Mouse (Mus musculus) embryonic facial prominence, embryonic 13.5 days (tissue): ENCODE results near the gene Txnrd1. TPM values are rescaled to one million over a fixed set of nuclear protein-coding genes. Genes with fewer than 3 reads are reported as not detected.
A peak's percentile ranks its signal among the peaks of the same experiment; 100 is the strongest.

ENCODE experiments used
- ATAC-seq: fragments of 200-750 bp; cut with Nextera tagmentation; 2 replicates; pipeline ENCODE4 v1.8.0; 2017; ENCODE audit warnings: low read depth; ENCODE audit not compliant: insufficient number of reproducible peaks, insufficient read depth, low FRiP score, low TSS enrichment
- H3K27ac ChIP-seq: fragments of 300-500 bp; sonication (generic); 2 replicates; pipeline ENCODE4 v1.5.1; 2015; ENCODE audit warnings: moderate library complexity, mild to moderate bottlenecking, inconsistent platforms
- H3K27me3 ChIP-seq: fragments of 300-500 bp; sonication (generic); 2 replicates; pipeline ENCODE4 v1.6.1; 2015; ENCODE audit warnings: mild to moderate bottlenecking, inconsistent platforms
- H3K36me3 ChIP-seq: fragments of 300-500 bp; sonication (generic); 2 replicates; pipeline ENCODE4 v1.6.1; 2015; ENCODE audit warnings: mild to moderate bottlenecking, inconsistent platforms
- H3K4me1 ChIP-seq: fragments of 300-500 bp; sonication (generic); 2 replicates; pipeline ENCODE4 v1.6.1; 2015; ENCODE audit warnings: inconsistent platforms
- H3K4me2 ChIP-seq: fragments of 300-500 bp; sonication (generic); 2 replicates; pipeline ENCODE4 v1.6.1; 2015; ENCODE audit warnings: moderate library complexity, mild to moderate bottlenecking, inconsistent platforms
- H3K4me3 ChIP-seq: fragments of 300-500 bp; sonication (generic); 2 replicates; pipeline ENCODE4 v1.5.1; 2015; ENCODE audit warnings: mild to moderate bottlenecking, inconsistent platforms
- H3K9ac ChIP-seq: fragments of 300-500 bp; sonication (generic); 2 replicates; pipeline ENCODE4 v1.6.1; 2015; ENCODE audit warnings: mild to moderate bottlenecking, inconsistent platforms
- H3K9me3 ChIP-seq: fragments of 300-500 bp; sonication (generic); 2 replicates; pipeline ENCODE4 v1.6.1; 2016; ENCODE audit warnings: inconsistent platforms
- WGBS: fragments of 180-500 bp; shearing (Covaris S2); methylation state at CpG from one replicate; pipeline ENCODE4 v1.1.7; 2015; ENCODE audit warnings: mixed read lengths; 5-methylcytosine and 5-hydroxymethylcytosine counted together
- polyA plus RNA-seq: library from polyadenylated mRNA; unstranded; fragments of >200 nt; fragmentation: Nextera tagmentation; extraction: Ambion mirVana; gene quantifications from 2 replicates; pipeline ENCODE4 v1.2.1, GENCODE M21; 2015

Gene Txnrd1
- polyA plus RNA-seq = 99.4 and 99.8 TPM in 2 replicates

GRCm38 (mm10) chr10:82833926-82834325, at the start of gene Txnrd1:
TSS of gene Txnrd1 (plus strand) at chr10:82833951.
- Histone ChIP-seq H3K4me3 (no peak within 1 kb of the TSS), H3K9me3 (no peaks in the 10 kb centered on the region; the same call in 1 of the 2 replicates), H3K36me3 (no peaks in the 10 kb centered on the region), H3K4me2 (no peak within 1 kb of the TSS), H3K4me1 (peaks cover 13% of the 10 kb centered on the region), H3K9ac (no peak within 1 kb of the TSS), H3K27me3 (no peaks in the 10 kb centered on the region), H3K27ac (no peak within 1 kb of the TSS; the same call in 1 of the 2 replicates)
- no peak for ATAC-seq
- 45% methylated on average over 9 of the region's 9 CpGs for WGBS

GRCm38 (mm10) chr10:82789181-82789580, 44.6 kb upstream of the Txnrd1 start:
- H3K4me1 ChIP-seq = no peaks in the 10 kb centered on the region
- no peak overlapping the region for H3K9ac ChIP-seq
- H3K9me3 ChIP-seq = no peaks in the 10 kb centered on the region
- no peak overlapping the region for H3K4me3 ChIP-seq
- no peaks in the 10 kb centered on the region for H3K27me3 ChIP-seq
- ATAC-seq = no peak
- H3K4me2 ChIP-seq = no peak overlapping the region
- no peak overlapping the region for H3K27ac ChIP-seq
- H3K36me3 ChIP-seq = no peaks in the 10 kb centered on the region

- Histone ChIP-seq H3K36me3 (no peaks in the 10 kb centered on the region), H3K9me3 (no peaks in the 10 kb centered on the region), H3K27ac (no peak overlapping the region), H3K4me3 (no peak overlapping the region), H3K9ac (no peak overlapping the region), H3K4me1 (peaks cover 9% of the 10 kb centered on the region), H3K4me2 (no peak overlapping the region), H3K27me3 (no peaks in the 10 kb centered on the region)
- no peak for ATAC-seq
- 85% methylated on average over 5 of the region's 5 CpGs for WGBS
Observed at GRCm38 (mm10) chr10:82790504-82790903, 43.2 kb upstream of the Txnrd1 start.

GRCm38 (mm10) chr10:82791713-82792112, 42.0 kb upstream of the Txnrd1 start:
- peaks cover 20% of the 10 kb centered on the region for H3K4me1 ChIP-seq
- H3K36me3 ChIP-seq = no peaks in the 10 kb centered on the region
- no peak overlapping the region for H3K27ac ChIP-seq
- 90% methylated on average over 3 of the region's 3 CpGs for WGBS
- H3K4me2 ChIP-seq = no peak overlapping the region
- no peaks in the 10 kb centered on the region for H3K27me3 ChIP-seq
- no peak overlapping the region for H3K9ac ChIP-seq
- no peaks in the 10 kb centered on the region for H3K9me3 ChIP-seq
- no peak for ATAC-seq
- H3K4me3 ChIP-seq = no peak overlapping the region

DNA sequence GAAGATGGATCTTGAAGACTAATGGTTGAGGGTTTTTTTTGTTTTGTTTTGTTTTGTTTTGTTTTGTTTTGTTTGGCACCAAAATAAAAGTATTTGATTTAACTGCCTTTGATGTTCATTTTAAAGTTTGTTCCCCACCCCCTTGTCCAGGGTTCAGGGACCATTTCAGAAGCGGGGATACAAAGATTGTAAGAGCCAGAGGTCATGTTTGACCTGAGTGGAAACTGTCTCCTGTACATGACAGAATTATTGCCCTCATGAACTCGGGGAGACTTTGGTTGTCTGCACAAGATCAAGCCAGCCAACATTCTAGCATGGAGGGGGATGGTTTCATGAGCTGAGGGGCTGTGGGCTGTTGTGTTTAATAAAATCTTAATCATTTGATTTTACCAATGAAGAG, 41.4 kb upstream of the Txnrd1 start:
- peaks cover 25% of the 10 kb centered on the region for H3K4me1 ChIP-seq
- H3K9ac ChIP-seq = no peak overlapping the region
- H3K27me3 ChIP-seq = no peaks in the 10 kb centered on the region
- H3K4me3 ChIP-seq = no peak overlapping the region
- ATAC-seq = no peak
- WGBS = 77% methylated on average over 2 of the region's 2 CpGs
- no peaks in the 10 kb centered on the region for H3K36me3 ChIP-seq
- no peaks in the 10 kb centered on the region for H3K9me3 ChIP-seq
- no peak overlapping the region for H3K4me2 ChIP-seq
- no peak overlapping the region for H3K27ac ChIP-seq

- Histone ChIP-seq H3K4me1 (peaks cover 25% of the 10 kb centered on the region), H3K4me2 (peak overlapping the region; percentile 55), H3K9ac (peak overlapping the region; percentile 51; the same call in 1 of the 2 replicates), H3K9me3 (no peaks in the 10 kb centered on the region), H3K36me3 (no peaks in the 10 kb centered on the region), H3K27ac (peak overlapping the region; percentile 82), H3K4me3 (peak overlapping the region; percentile 20), H3K27me3 (no peaks in the 10 kb centered on the region)
- 21% methylated on average over 15 of the region's 15 CpGs for WGBS
- peak; percentile 82 for ATAC-seq
Observed at GRCm38 (mm10) chr10:82795071-82795731, 38.5 kb upstream of the Txnrd1 start.

- peak overlapping the region; percentile 55 for H3K4me2 ChIP-seq
- peak overlapping the region; percentile 20 for H3K4me3 ChIP-seq
- no peaks in the 10 kb centered on the region for H3K27me3 ChIP-seq
- WGBS = 30% methylated on average over 8 of the region's 8 CpGs
- no peak overlapping the region for H3K9ac ChIP-seq
- H3K4me1 ChIP-seq = peaks cover 25% of the 10 kb centered on the region
- no peaks in the 10 kb centered on the region for H3K36me3 ChIP-seq
- peak; percentile 16; the same call in 1 of the 2 replicates for ATAC-seq
- H3K27ac ChIP-seq = peak overlapping the region; percentile 82
- H3K9me3 ChIP-seq = no peaks in the 10 kb centered on the region
Observed at GRCm38 (mm10) chr10:82795767-82796166, 38.0 kb upstream of the Txnrd1 start.

DNA sequence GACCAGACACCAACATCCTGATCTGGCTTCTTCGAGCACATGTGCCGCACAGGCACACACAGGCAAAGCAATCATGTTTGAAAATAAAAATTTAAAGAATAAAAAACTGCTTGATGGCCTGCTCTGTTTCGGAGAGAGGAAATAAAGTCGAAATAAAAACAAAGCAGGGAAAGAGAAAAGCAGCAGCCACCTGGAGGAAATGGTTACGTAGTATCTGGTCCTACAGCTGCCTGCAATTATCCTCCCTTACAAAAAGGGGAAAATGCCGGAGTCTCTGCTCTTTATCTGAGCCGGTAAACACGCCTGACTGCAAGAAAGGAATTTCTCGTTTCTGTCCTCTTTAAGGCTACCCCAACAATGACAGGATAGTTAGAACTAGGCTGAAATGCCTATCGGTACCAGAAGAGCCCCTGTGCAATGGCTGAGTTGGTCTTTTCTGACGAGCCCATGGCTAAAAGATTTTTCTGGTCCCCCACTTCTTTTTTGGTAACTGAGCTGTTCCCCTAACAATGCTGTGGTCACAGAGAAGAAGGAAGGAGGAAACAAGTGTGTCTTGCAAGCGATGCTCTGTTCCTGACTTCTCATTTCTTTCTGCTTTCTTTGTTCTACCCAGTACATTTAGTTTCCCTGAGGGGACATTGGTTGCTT, 37.2 kb upstream of the Txnrd1 start:
- Histone ChIP-seq H3K4me1 (peaks cover 25% of the 10 kb centered on the region), H3K9me3 (no peaks in the 10 kb centered on the region), H3K4me3 (no peak overlapping the region), H3K27me3 (no peaks in the 10 kb centered on the region), H3K9ac (no peak overlapping the region), H3K4me2 (peak overlapping the region; percentile 27; the same call in 1 of the 2 replicates), H3K36me3 (no peaks in the 10 kb centered on the region), H3K27ac (peak overlapping the region; percentile 72)
- WGBS = 20% methylated on average over 12 of the region's 12 CpGs
- ATAC-seq = no peak

GRCm38 (mm10) chr10:82797119-82797491, 36.6 kb upstream of the Txnrd1 start:
- H3K9me3 ChIP-seq = no peaks in the 10 kb centered on the region
- peak overlapping the region; percentile 72 for H3K27ac ChIP-seq
- no peak overlapping the region for H3K4me2 ChIP-seq
- H3K9ac ChIP-seq = no peak overlapping the region
- H3K36me3 ChIP-seq = no peaks in the 10 kb centered on the region
- WGBS = 83% methylated on average over 4 of the region's 4 CpGs
- H3K27me3 ChIP-seq = no peaks in the 10 kb centered on the region
- ATAC-seq = no peak
- H3K4me1 ChIP-seq = peaks cover 25% of the 10 kb centered on the region
- no peak overlapping the region for H3K4me3 ChIP-seq

DNA sequence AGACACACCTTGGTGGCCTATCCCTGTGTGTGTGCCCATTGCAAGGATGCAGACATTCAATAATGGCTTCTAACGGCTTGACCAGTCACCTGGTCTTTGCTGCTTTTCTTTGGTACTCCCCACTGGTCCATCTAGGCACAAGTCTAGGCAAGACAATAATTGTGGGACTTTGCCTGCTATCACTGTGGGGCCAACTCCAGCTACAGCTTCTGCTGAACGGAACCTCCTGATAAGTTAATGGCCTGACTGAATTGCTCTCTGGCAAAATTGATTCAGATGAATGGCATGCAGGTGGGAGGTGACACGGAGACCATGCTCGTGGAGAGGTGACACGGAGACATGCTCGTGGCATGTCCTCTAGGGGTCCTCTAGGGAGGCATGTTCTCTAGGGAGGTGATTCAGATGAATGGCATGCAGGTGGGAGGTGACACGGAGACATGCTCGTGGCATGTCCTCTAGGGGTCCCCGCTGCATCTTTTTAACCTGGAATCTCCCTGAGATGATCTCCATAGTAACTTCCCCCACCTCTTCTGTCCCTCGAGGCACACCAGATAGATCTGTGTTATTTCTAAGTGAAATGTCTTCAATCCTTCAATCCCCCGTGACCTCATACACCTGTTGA, 35.3 kb upstream of the Txnrd1 start:
- H3K9me3 ChIP-seq = no peaks in the 10 kb centered on the region
- no peak overlapping the region for H3K9ac ChIP-seq
- no peaks in the 10 kb centered on the region for H3K27me3 ChIP-seq
- H3K4me1 ChIP-seq = peaks cover 25% of the 10 kb centered on the region
- ATAC-seq = no peak
- 58% methylated on average over 11 of the region's 11 CpGs for WGBS
- H3K36me3 ChIP-seq = no peaks in the 10 kb centered on the region
- H3K4me3 ChIP-seq = no peak overlapping the region
- no peak overlapping the region for H3K27ac ChIP-seq
- H3K4me2 ChIP-seq = no peak overlapping the region

GRCm38 (mm10) chr10:82800094-82800493, 33.7 kb upstream of the Txnrd1 start:
- H3K4me3 ChIP-seq = no peak overlapping the region
- no peaks in the 10 kb centered on the region for H3K9me3 ChIP-seq
- H3K27ac ChIP-seq = no peak overlapping the region
- no peak for ATAC-seq
- WGBS = 58% methylated on average over 5 of the region's 5 CpGs
- H3K4me2 ChIP-seq = no peak overlapping the region
- no peaks in the 10 kb centered on the region for H3K27me3 ChIP-seq
- peaks cover 20% of the 10 kb centered on the region for H3K4me1 ChIP-seq
- H3K36me3 ChIP-seq = no peaks in the 10 kb centered on the region
- no peak overlapping the region for H3K9ac ChIP-seq

DNA sequence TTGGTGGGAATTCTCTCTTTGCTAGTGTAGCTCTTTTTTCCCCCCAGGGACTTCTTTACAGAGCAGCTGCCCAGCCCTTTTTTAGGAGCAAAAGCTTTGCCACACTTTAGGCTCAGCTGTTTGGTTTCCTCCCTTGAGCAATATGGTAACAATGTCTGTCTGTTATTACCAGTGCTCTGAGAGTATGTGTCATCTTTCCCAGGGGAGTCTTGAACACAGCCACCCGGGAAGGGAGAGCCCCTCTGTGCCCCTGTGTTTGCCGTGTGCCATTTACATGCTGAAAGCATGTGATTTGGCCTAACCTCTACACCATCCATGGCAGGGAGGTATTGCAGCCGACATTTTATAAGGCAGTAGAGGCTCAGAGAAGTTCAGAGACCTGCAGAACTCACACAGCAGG, 29.4 kb upstream of the Txnrd1 start:
- Histone ChIP-seq H3K4me3 (no peak overlapping the region), H3K36me3 (no peaks in the 10 kb centered on the region), H3K9me3 (no peaks in the 10 kb centered on the region), H3K9ac (no peak overlapping the region), H3K27me3 (no peaks in the 10 kb centered on the region), H3K4me2 (no peak overlapping the region), H3K4me1 (no peaks in the 10 kb centered on the region), H3K27ac (no peak overlapping the region)
- WGBS = 57% methylated on average over 3 of the region's 3 CpGs
- ATAC-seq = no peak
